Mouse (Mus musculus): Measurements from ENCODE around the gene Fktn. TPM values are rescaled to one million over a fixed set of nuclear protein-coding genes. Genes with fewer than 3 reads are reported as not detected.
"Not testable (repeated sequence)": the region's sequence is repeated elsewhere in the genome, so short reads cannot be mapped to it uniquely, and the experiment has no call there.

Fktn gene
- polyA plus RNA-seq, 1 experiment from 2014 or later = 22.2 TPM

DNA sequence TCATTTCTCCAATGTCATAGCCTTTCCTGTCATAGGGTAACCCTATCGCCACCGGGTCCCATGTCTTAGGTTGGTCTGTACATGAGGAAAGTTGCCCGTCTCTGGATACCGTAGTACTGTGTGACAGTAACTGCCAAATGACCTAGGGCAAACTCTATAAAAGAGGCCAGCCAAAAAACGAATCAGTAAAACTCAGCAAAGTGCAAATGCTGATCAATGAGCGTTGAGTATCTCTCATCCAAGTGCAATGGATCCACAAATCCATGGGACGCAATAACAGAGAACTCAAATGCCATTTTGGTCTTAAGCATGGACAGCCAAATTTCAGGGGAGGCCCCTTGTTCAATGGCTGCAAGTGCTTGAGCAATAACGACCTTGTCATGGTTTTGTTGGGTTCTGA, 89.9 kb downstream of the Fktn start:
- 93% methylated on average over 8 of the region's 8 CpGs for whole genome bisulfite sequencing

GRCm38 (mm10) chr4:53806428-53806827, 92.6 kb downstream of the Fktn start:
- not testable (repeated sequence) for H3K9ac ChIP-seq; ATAC-seq (ENCODE audit: low FRiP score, low read depth); H3K4me2 ChIP-seq (replicated peaks); H3K9me3 ChIP-seq; H3K4me3 ChIP-seq; H3K36me3 ChIP-seq; H3K27ac ChIP-seq; H3K4me1 ChIP-seq; H3K27me3 ChIP-seq (replicated peaks)
- 80% methylated on average over 6 of the region's 6 CpGs for WGBS

More for the DNA sequence above, 89.9 kb downstream of the Fktn start:
- not testable (repeated sequence) for H3K4me2 ChIP-seq (replicated peaks); H3K27me3 ChIP-seq (replicated peaks); H3K9me3 ChIP-seq; H3K36me3 ChIP-seq; ATAC-seq (ENCODE audit: low FRiP score, low read depth); H3K9ac ChIP-seq; H3K4me3 ChIP-seq; H3K27ac ChIP-seq; H3K4me1 ChIP-seq

DNA sequence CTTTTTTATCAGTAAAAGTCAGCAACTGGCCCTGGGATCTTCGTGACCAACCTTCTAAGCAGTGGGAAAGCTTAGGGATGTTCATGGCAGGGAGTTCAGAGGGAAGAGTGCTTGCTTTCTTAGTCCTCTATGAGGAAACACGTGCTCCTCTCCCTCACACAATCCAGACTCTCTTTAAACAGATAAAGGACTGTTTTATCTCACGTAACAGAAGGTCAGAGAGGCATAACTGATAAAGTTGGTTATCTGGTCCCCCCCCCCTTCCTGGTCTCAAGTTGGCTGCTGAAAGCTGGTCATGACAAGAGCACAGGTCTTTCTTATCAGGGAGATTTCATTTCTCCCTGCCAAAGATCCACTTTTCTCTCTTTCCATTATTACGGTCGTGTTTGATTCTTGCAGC, 104.5 kb downstream of the Fktn start:
- H3K27me3 ChIP-seq (replicated peaks) = no peaks in the 10 kb centered on the region
- no peak for ATAC-seq (ENCODE audit: low FRiP score, low read depth)
- H3K4me1 ChIP-seq = no peaks in the 10 kb centered on the region
- no peaks in the 10 kb centered on the region for H3K9me3 ChIP-seq
- H3K4me3 ChIP-seq = no peak overlapping the region
- no peak overlapping the region for H3K4me2 ChIP-seq (replicated peaks)
- no peak overlapping the region for H3K9ac ChIP-seq
- WGBS = 78% methylated on average over 5 of the region's 5 CpGs
- H3K36me3 ChIP-seq = no peaks in the 10 kb centered on the region
- H3K27ac ChIP-seq = no peak overlapping the region

DNA sequence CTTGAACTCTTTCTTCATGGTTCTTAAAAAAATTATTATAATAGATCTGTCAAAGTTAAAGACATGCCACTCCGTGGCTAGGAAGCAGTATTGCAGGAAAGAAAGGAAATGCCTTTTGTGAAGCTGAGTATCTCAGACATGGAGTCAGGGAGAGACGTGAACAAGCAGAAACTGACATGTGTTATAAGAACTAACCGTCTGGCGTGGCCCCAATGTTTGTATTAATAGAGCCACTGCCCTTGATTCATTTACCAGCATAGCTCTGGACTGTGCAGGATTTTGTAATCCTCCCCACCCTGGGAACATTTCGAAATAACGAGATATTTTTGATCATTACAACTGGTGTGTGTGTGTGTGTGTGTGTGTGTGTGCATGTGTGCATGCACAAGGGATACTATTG, 109.9 kb downstream of the Fktn start:
- Histone ChIP-seq H3K36me3 (no peaks in the 10 kb centered on the region), H3K4me2 (replicated peaks) (no peak overlapping the region), H3K27ac (no peak overlapping the region), H3K27me3 (replicated peaks) (no peaks in the 10 kb centered on the region), H3K9me3 (no peaks in the 10 kb centered on the region), H3K9ac (no peak overlapping the region), H3K4me1 (peaks cover 5% of the 10 kb centered on the region; the same call in 1 of the 2 replicates), H3K4me3 (no peak overlapping the region)
- WGBS = 74% methylated on average over 6 of the region's 6 CpGs
- ATAC-seq (ENCODE audit: low FRiP score, low read depth) = no peak

DNA sequence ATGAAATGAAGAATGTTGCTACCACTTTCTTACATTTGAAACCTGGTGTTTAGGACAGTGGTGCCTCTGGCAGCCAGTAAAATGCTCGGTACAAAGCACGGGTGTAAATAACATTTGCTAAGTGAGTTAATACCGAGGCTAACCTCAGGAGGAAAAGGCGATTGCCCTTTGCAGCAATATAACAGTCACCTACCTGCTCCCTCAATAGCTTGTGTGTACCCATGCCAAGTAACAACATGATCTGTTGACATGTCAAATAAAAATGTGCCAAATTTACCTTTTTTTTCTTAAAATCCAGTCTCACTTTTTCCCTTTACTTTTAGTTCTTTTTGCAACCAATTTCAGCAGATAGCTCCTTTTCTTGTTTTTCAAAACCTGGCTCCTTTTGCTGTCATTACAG, 111.0 kb downstream of the Fktn start:
- H3K9me3 ChIP-seq = no peaks in the 10 kb centered on the region
- H3K27ac ChIP-seq = no peak overlapping the region
- no peak overlapping the region for H3K4me3 ChIP-seq
- 63% methylated on average over 4 of the region's 4 CpGs for WGBS
- no peak overlapping the region for H3K9ac ChIP-seq
- H3K36me3 ChIP-seq = no peaks in the 10 kb centered on the region
- ATAC-seq (ENCODE audit: low FRiP score, low read depth) = no peak
- H3K27me3 ChIP-seq (replicated peaks) = no peaks in the 10 kb centered on the region
- peaks cover 5% of the 10 kb centered on the region; the same call in 1 of the 2 replicates for H3K4me1 ChIP-seq
- H3K4me2 ChIP-seq (replicated peaks) = no peak overlapping the region

DNA sequence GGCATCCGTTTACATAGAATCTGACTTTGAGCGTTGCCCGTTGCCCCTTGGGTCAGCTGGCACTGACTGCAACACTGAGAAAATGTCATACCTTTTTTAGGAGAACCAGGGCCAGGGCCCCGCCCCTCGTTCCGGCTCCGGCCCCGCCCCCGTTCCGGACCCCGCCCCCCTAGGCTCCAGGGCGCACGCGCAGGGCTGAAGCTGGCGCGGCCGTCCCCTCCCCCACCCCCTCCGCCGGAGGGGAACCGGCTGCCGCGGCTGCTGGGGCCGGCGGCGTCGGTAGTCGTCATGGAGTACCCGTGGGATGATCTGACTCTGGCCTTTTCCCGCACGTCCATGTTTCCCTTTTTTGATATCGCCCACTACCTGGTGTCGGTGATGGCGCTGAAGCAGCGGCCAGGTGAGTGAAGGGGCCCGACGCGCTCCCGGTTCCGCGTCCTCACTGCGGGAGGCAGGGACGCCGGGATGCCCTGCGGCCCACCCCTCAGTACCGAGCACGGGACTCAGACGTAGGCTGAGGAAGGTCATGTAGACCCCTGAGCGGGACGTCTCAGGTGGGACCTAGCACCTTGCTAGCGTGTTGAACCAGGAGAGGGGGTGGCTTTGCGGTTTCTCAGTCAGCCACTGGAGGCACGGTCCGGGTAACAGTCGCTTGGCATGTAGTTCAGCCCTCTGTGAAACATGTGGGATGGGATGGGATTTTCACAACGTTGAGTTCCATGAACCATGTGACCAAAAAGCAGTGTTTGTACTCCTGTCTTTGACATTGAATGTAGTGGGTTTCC, 112.2 kb downstream of the Fktn start, which contains the start of gene Tmem38b:
Gene Tmem38b, plus strand, starts transcription at position 225 of the 785 bp plus-strand sequence.
- no peak within 1 kb of the TSS for H3K27ac ChIP-seq
- H3K36me3 ChIP-seq = no peaks in the 10 kb centered on the region
- H3K9ac ChIP-seq = peak within 1 kb of the TSS; percentile 74
- peak within 1 kb of the TSS; percentile 71 for H3K4me2 ChIP-seq (replicated peaks)
- no peaks in the 10 kb centered on the region for H3K27me3 ChIP-seq (replicated peaks)
- no peaks in the 10 kb centered on the region for H3K9me3 ChIP-seq
- peaks cover 5% of the 10 kb centered on the region; the same call in 1 of the 2 replicates for H3K4me1 ChIP-seq
- peak; percentile 94 for ATAC-seq (ENCODE audit: low FRiP score, low read depth)
- peak within 1 kb of the TSS; percentile 84 for H3K4me3 ChIP-seq
- WGBS = under 1% methylated on average over 55 of the region's 55 CpGs

DNA sequence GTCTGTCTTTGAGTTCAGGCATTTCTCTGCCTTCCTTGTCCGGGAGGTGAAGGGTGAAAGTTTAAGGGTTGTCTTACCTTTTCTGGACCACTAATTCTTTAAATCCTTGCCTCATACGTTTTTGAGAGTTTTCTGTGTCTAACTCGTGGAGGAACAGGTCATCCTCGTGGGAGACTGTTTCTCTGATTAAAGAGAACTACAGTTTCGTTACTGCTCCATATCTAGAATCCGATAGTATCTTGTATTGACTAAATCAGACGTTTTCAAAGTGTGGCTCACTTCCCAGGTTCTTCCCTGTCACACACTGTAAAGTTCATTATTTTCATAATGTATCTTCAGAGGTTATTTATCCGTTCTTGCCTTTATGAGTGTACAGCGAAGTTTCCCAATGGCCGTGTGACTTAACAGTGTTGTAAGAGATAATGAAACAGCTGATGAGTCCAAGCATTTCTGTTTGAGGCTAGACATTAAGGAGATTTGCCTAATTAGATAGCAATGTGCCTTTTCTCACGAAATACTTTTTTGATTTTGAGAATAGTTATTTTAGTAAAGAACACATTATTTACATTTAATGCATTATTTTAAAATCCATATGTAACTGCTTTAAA, 112.9 kb downstream of the Fktn start:
- no peak for ATAC-seq (ENCODE audit: low FRiP score, low read depth)
- WGBS = 23% methylated on average over 11 of the region's 11 CpGs
- peak overlapping the region; percentile 74; the same call in 1 of the 2 replicates for H3K9ac ChIP-seq

More for the DNA sequence above, 112.9 kb downstream of the Fktn start:
- H3K4me1 ChIP-seq = peaks cover 5% of the 10 kb centered on the region; the same call in 1 of the 2 replicates
- H3K4me3 ChIP-seq = peak overlapping the region; percentile 84
- H3K36me3 ChIP-seq = no peaks in the 10 kb centered on the region
- H3K27me3 ChIP-seq (replicated peaks) = no peaks in the 10 kb centered on the region
- peak overlapping the region; percentile 71 for H3K4me2 ChIP-seq (replicated peaks)
- no peak overlapping the region for H3K27ac ChIP-seq
- H3K9me3 ChIP-seq = no peaks in the 10 kb centered on the region

Other genes with a start within 250 kb of the Fktn start
- gene Fsd1l, start 82.5 kb upstream of the Fktn start, polyA plus RNA-seq (2016; fragmentation: Nextera tagmentation; extraction: Ambion mirVana) = 27.2 and 33.1 TPM in 2 replicates
- 0.13 and 0.27 TPM in 2 replicates for gene Tal2, start 65.7 kb downstream of the Fktn start, polyA plus RNA-seq (2016; fragmentation: Nextera tagmentation; extraction: Ambion mirVana)
- gene Tmem38b, start 112.0 kb downstream of the Fktn start, polyA plus RNA-seq (2016; fragmentation: Nextera tagmentation; extraction: Ambion mirVana) = 5.3 and 5.4 TPM in 2 replicates